Mouse (Mus musculus): Measurements from ENCODE around the gene Oas1g.

DNA sequence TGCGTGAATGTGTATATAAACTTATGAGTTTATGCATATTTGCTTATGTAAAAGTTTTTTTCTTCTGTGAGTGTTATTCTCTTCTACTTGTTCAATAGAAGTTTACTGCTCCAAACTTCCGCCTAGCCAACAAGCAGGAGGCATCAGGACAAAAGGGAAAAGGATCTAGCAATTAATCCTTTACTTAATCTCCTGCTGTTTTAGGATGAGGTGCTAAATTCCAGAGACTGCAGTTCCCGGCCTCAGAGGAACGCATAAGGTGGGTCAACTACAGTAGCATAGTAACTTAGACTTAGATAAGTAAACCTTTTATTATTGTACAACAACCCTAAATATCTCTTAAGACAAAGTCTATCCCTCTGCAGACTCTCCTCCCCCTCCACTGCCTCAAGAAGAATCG lies 46.6 kb upstream of the Oas1g start:
- TF ChIP-seq CTCF (IDR thresholded peaks at IDR 0.05; ENCODE audit: control insufficient read depth, insufficient read depth, insufficient replicate concordance, low read depth, low read length) (no peak), POLR2A (IDR thresholded peaks at IDR 0.05; ENCODE audit: control insufficient read depth, low read depth, low read length) (no peak)

Data from testis, adult 2 months (tissue).